Mouse (Mus musculus) embryo, embryonic 10 days (tissue): ENCODE measurements around the gene Kcnc3.

Experiments
- DNase-seq: peaks from one replicate; pipeline ENCODE4 v3.0.0-alpha.2; 2015; ENCODE audit warnings: low spot score

Gene Kcnc3

DNA sequence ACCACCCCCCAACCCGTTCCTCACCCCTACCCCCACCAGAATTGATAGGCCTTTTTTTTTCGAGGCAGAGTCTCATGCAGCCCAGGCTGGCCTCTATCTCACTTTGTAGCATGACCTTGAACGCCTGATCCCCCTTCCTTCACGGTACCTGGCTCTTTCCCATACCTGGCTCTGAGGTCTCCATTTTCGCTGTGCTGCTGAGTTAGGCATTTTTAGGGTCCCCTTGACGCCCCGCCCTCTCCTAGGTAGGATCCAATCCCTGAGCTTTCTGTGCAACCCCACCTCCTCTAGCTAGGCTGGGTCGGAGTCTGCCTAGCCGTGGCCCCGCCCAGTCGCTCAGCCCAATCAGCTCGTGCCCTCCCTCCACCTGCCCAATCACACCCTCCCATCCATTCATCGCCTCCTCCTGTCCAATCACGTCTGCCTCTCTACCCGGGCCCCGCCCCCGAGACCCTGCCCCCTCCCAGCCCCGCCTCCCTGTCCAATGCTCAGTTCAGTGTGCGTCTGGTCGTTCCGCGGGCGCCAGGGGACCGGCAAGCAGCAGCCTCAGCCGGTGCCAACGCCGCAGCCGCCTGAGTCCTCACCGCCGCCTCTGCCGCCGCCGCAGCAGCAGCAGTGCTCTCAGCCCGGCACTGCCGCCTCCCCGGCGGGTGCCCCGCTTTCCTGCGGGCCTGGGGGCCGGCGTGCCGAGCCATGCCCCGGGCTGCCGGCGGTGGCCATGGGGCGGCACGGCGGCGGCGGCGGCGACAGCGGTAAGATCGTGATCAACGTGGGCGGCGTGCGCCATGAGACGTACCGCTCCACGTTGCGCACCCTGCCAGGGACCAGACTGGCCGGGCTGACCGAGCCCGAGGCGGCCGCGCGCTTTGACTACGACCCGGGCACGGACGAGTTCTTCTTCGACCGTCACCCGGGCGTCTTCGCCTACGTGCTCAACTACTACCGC is at the start of gene Kcnc3:
Gene Kcnc3 (plus strand): TSS at position 263 of the 946 bp plus-strand sequence.
- DNase-seq, result peak; percentile 97

DNA sequence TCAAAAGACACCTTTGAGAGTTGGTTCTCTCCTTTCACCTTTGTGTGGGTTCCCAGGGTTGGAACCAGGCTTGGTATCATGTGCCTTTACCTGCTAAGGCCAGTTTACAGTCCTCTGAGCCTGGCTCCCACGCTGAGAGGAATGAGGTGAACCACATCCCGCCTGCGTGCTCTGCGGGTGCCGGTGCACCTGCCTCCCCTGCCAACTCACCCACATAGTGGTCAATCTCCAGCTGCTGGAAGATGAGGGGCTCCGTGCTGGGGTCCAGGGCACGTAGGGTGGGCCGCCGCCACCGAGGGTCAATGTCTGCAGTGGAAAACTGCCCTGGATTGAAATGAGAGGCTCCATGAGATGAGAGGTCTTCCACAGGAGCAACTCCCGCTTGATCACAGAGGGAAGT is 47.9 kb upstream of the Kcnc3 start:
- DNase-seq, result no peak

DNA sequence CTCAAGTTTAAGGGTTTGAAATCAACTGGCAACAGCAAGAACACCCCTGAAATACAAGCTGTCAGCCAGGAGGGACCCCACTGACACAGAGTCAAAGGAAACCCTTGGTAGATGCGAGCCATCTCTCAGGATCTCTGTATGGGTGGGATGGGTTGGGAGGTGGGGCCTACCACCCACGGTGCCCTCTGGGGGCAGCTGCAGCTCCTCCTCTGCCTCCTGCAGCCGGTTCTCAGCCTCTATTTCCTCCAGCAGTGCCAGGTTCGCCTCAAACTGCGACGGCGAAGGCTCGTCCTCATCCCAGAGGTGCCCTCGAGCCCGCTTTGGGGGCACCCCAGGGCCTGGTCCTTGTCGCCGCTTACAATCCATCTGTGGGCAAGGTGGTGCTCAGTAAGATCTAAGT is 47.4 kb upstream of the Kcnc3 start:
- no peak for DNase-seq

DNA sequence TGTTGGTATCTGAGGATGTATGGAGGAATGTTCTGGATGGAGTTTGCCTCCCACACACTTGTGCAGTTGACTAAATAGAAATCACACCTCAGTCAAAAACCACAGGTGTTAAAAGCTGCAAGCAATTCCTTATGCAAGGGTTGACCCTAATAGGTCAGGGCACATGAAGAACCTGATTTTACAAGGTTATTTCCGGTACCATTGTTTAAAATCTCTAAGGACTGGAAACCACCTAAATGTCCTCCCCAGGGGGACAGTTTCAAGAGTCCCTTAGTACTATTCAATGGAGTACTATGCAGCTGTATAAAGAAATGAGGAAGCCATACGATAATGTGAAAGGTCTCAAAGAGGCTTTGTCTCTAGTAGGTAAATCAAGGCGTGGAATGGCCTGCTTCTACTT is 44.2 kb upstream of the Kcnc3 start:
- DNase-seq, result no peak

- no peak for DNase-seq
Observed at GRCm38 (mm10) chr7:44547041-44547440, 43.4 kb upstream of the Kcnc3 start.

DNA sequence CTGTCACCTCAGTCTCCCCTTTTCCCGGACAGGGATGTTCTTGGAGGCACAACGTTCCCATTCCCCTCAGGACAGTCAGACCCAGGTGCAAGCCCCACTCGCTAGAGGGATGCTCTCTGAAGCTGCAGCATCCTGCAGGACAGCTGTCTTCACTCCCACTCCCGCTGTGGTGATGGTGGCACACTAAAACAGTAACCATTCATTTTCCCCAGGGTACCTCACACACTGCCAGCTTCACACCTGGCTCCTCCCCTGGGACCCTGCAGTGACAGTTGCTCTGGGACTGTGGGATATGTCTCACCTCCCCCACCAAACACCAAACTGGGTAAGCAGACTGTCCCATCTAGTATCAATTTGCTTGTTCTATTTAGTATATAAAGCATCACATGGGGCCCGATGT is 42.7 kb upstream of the Kcnc3 start:
- peak; percentile 14 for DNase-seq

DNA sequence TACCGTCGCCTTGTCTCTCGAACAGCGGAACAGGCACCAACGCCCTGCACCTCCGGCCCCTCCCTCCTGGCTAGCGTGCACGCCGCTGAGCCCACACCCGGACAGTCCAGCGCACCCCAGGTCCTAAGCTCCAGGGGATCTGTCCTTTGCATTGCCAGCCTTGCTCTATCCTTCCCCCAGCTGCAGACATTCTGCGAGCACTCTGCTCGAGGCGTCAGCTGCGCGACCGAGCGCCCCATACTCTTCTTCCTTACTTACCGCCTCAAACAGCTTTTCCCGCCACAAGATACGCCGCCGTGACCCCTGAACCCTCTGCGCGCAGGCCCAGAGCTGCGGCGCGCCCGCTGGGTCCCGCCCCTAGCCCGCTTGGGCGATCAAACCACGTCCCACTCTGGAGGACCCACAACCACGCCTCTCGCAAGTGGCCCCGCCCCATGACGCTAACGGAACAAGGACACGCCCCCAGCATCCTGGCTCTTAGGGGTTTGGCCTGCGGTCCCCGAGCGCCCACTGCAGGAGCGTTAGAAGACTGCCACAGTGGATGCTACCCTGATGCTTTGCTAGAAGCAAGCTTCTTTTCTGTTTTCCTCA is 41.9 kb upstream of the Kcnc3 start, which contains the start of gene Pold1:
Gene Pold1 (minus strand): TSS at position 353 of the 591 bp plus-strand sequence.
- DNase-seq, result peak; percentile 100

DNA sequence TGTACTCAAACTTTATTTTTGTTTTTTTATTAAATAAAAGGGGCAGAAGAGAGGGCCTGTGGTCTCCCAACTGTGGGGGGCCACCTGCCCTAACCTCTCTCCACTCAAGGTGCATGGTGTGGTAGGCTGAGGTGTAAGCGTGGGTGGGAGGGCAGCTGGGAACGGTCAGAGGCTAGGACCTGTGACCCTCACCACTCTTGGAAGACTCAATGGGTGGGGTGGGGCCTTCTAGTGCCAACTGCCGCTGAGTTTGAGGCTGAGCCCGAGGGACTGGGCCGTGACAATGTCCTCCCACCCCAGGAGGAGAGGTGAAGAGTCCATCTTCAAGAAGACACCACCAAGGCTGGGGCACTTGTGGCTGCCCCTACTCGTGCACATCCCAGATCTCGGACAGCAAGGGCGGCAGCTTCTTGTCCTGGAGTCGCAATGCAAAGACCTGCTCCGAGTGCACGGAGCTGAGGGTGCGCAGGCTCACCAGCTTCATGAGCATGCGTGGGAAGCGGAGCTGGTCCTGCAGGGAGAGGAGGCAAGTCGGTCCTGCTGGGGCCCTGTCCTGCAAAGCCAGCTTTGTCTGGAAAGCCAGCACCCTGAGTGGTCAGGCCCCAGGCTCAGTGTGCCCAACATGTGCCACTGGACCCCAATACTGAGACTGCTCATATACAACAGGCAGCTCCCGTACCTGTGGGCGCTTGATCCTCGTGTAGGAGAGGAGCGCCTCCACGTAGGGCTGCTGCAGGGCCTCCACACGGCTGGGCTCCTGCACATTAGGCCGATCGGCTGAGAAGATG is 40.6 kb upstream of the Kcnc3 start:
- DNase-seq, result no peak

- no peak for DNase-seq
Observed at GRCm38 (mm10) chr7:44550409-44550678, 40.1 kb upstream of the Kcnc3 start.

DNA sequence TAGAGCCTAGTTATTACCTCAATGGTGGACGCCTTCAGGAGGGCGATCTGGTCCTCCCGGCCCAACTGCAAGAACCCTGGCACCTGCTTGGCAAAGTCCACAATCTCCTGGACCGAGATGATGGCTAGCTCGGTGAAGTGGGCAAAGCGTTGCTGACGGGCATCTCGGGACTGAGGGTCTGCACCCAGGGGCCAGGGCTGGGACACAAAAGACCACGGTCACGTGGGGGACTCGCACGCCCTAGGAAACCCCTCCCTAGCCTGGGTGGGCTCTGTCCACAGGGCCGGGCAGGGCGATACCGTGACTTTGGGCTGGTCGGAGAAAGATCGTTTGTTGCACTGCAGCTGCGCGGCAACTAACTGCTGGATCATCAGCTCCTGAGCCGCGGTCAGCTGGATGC is 39.2 kb upstream of the Kcnc3 start:
- DNase-seq, result no peak

- DNase-seq, result no peak
Observed at GRCm38 (mm10) chr7:44551731-44552130, 38.7 kb upstream of the Kcnc3 start.

DNA sequence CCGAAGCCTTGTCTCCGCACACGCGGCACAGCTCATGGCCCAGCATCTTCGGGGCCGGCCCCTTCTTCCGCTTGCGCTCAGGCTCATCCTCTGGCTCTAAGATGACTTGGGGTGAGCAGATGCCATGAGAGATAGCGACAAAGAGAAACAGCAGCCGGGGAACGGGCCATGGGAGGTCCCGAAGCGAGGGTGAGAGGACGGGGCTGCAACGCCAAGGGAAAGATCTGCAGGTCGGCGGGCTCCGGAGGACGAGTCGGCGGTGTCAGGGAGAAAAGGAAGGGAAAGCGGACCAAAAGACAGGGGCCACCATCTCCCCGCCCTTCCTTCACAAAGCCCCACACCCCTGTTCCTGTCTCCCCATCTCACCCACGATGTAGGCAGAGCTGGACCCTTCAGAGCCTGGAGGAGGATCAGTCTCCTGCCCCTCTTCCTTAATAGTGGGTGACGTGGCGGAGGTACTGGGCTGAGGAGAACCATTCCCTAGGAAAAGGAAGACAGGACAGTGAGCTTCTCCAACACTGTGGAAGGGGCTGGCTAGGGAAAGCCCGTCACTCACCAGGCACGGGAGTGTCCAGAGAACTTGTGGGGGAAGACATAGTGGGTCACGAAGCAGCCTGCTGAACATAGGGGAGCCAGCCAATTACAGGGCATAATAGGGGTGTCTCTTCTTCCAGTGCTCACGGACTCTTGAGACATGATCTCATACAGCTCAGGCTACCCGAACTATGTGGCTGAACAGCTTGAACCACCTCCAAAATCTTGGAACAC is 38.1 kb upstream of the Kcnc3 start:
- no peak for DNase-seq

DNA sequence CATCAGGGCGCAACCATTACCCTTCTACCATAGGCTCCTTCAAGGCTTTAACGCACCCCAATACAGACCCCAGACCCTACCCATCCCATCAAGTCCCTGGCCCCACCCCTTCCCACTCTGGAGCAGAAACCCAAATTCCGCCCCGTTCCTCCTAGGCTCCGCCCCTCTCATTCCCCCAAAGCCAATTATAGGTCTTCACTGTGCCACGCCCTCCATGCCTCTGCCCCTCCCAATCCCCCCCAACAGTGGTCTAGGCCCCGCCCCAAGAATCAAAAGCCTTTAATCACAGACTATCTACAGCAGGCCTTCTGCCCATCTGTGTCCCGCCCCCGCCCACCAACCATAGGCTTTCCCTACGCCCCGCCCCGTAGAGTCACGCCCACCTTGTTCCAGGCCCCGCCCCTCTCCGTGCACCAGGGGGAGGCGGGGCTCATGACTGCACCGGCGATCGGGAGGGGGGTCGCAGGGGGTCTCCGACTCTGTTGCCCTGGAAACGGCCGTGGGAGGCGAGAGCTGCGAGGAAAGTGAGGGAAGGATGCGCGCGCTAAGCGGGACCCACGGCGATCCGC is 37.2 kb upstream of the Kcnc3 start:
- DNase-seq, result peak; percentile 88

DNA sequence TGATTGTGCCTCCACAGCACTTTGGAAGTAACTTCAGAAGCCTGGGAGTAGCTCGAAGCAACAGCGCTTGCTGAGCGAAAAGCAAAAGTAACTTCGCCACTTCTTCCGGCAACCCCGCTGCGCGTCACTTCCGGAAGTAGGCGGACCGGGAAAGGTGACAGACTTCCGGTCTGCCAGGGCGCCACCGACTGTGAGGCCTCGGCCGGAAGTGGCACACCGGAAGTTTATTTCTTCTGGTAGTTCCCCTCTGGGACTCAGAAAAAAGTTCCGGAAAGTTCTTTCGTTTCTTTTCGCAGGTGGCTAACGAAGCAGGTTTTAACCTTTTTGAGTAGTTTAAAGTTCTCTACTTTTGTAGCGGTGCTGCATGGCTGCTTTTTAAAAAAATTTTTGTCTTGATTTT is 36.6 kb upstream of the Kcnc3 start, which contains the start of gene Nr1h2:
Gene Nr1h2 (minus strand): TSS at position 126 of the 400 bp plus-strand sequence.
- DNase-seq, result peak; percentile 98

DNA sequence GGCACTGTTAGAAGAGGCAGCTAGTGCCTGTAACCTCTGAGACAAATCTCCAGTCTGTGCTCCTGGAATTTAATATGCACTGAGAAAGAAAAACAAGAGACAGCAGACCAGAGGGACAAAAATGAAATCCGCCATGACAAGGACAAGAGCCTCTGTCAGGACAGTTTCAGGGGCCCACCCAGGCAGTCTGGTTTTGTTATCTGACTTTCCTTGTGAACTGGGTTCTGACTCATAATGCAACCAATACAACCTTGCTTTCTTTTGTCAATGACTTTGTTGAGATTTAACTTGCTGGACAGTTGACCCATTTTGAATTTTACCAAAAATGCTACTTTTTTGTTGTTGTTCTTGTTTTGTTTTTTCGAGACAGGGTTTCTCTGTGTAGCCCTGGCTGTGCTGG is 32.8 kb upstream of the Kcnc3 start:
- no peak for DNase-seq

GRCm38 (mm10) chr7:44560435-44561400 is 29.7 kb upstream of the Kcnc3 start:
- DNase-seq, result peak; percentile 91

- no peak for DNase-seq
Observed at GRCm38 (mm10) chr7:44563284-44563683, 27.2 kb upstream of the Kcnc3 start.

DNA sequence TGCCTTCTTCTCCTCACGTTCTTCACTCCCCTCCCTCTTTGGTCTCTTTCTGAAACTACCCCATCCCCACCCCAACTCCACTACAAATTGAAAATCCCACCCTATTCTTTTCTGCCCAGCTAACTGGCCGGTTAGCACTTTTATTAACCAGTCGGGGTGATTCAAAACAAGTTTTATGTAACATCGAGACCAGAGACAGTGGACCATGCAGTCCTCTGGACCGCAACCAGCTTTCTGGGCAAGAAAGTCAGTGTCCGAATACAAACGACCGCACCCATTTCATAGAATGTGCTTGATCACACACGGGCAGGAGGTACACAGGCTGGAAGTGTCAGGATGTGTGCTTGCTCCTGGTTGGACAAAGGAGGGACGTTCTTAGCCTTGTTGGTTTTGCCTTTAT is 26.0 kb upstream of the Kcnc3 start:
- DNase-seq, result no peak

DNA sequence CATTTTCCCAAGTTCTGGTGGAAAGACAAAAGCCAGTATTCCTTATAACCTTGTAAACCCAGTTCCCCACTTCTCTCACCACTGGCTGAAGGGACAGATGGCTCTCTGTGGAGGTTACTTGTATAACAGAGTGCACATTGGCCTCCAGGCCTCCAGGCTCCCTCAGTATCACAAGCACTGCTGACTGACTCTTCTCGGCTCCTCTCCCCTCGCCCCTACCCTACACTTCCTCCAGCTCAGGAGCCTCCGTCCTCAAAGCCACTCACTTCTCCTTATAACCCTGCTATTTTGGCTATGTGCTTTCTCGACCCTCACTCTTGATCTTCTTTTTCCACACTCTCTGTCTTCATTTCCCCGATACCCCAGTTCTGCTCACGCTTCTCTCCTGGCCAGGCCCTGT is 25.1 kb upstream of the Kcnc3 start:
- DNase-seq, result no peak

DNA sequence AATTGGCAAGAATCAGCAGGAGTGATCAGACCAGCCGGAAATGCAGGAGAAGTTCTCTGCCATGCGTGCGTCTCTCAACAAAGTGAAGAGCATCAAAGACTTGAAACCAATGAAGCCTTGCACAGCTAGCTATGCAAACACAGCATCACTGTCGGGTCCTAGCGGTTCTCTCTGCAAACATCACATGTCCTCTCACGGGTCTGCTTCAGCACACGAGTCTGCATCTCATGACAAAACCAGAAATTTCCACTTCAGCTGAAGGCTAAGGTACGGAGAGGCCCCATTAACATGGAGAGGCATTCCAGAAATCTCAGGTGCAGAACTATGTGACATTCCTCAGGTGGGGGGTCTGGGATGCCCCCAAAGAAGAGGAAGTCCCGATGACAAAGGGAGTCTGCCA is 21.7 kb upstream of the Kcnc3 start:
- no peak for DNase-seq
